Mouse (Mus musculus): ENCODE data around the gene Uchl4.

- TF ChIP-seq GATA1 (IDR thresholded peaks at IDR 0.05; ENCODE audit: borderline replicate concordance, low read length) (no peak), FLI1 (IDR thresholded peaks at IDR 0.05; ENCODE audit: low read length) (no peak)
Measured at GRCm38 (mm10) chr9:64234768-64235435, at the start of gene Uchl4.

All from megakaryocyte, embryonic 14.5 days (primary cell).